Mouse (Mus musculus) layer of hippocampus, adult 8-10 months (tissue): ENCODE results near the gene Gm11492. TPM values are rescaled to one million over a fixed set of nuclear protein-coding genes. Genes with fewer than 3 reads are reported as not detected.

ENCODE experiments used
- DNase-seq, 2 experiments: peaks; one replicate each; pipeline ENCODE4 v3.0.0; 2022; ENCODE audit warnings: low spot score in 2 of 2
- total RNA-seq, 4 experiments: library from RNA; stranded (reverse); gene quantifications; 2 replicates each; pipeline ENCODE4 v1.2.4; 2022

Gene Gm11492
- total RNA-seq, 4 experiments from 2014 or later = not detected

GRCm38 (mm10) chr11:87599395-87600089 lies 33.1 kb downstream of the Gm11492 start:
- DNase-seq = no peak

- no peak for DNase-seq
Observed at GRCm38 (mm10) chr11:87600322-87600853, 33.9 kb downstream of the Gm11492 start.

- DNase-seq = no peak
Observed at GRCm38 (mm10) chr11:87602234-87602633, 35.8 kb downstream of the Gm11492 start.

- DNase-seq = no peak
Observed at GRCm38 (mm10) chr11:87603571-87603970, 37.1 kb downstream of the Gm11492 start.

GRCm38 (mm10) chr11:87609264-87609663 lies 42.8 kb downstream of the Gm11492 start:
- no peak for DNase-seq

GRCm38 (mm10) chr11:87611547-87611946 lies 45.1 kb downstream of the Gm11492 start:
- no peak for DNase-seq

- no peak for DNase-seq
Observed at GRCm38 (mm10) chr11:87613972-87614371, 47.5 kb downstream of the Gm11492 start.

- DNase-seq = no peak
Observed at GRCm38 (mm10) chr11:87615551-87615950, 49.1 kb downstream of the Gm11492 start.

GRCm38 (mm10) chr11:87615952-87616351 lies 49.5 kb downstream of the Gm11492 start:
- no peak for DNase-seq

- DNase-seq = no peak
Observed at GRCm38 (mm10) chr11:87616790-87617474, 50.5 kb downstream of the Gm11492 start, which contains the start of gene Hsf5. Hsf5 (plus strand) TSS chr11:87617164.

GRCm38 (mm10) chr11:87617606-87618005 lies 51.2 kb downstream of the Gm11492 start:
- no peak for DNase-seq

Other genes starting within 250 kb of the Gm11492 start
- gene Ppm1e, start 207.6 kb upstream of the Gm11492 start, total RNA-seq = 100 to 1,000 TPM; 211 to 248 (median 227) TPM
- gene Rad51c, start 161.7 kb upstream of the Gm11492 start, total RNA-seq = 1 to 10 TPM; 3.0 to 6.7 (median 3.6) TPM
- 1 to 10 TPM in 1 of 4 experiments, under 1 TPM in 3; 0.08 to 1.2 (median 0.53) TPM for gene Tex14, start 161.6 kb upstream of the Gm11492 start, total RNA-seq
- gene Sept4, start 2.2 kb downstream of the Gm11492 start, total RNA-seq = 100 to 1,000 TPM; 174 to 201 (median 193) TPM
- 100 to 1,000 TPM in 1 of 4 experiments, 10 to 100 TPM in 3; 75.1 to 105 (median 86.8) TPM for gene Mtmr4, start 25.5 kb downstream of the Gm11492 start, total RNA-seq
- gene Hsf5, start 50.5 kb downstream of the Gm11492 start, total RNA-seq = under 1 TPM; 0.45 to 0.77 (median 0.57) TPM
- 1 to 10 TPM; 2.5 to 5.7 (median 3.6) TPM for gene Rnf43, start 96.1 kb downstream of the Gm11492 start, total RNA-seq
- gene Supt4a, start 170.9 kb downstream of the Gm11492 start, total RNA-seq = 10 to 100 TPM; 61.3 to 76.3 (median 69.6) TPM
- gene Tspoap1, start 193.9 kb downstream of the Gm11492 start, total RNA-seq = 100 to 1,000 TPM; 145 to 183 (median 166) TPM
- gene Mpo, start 226.9 kb downstream of the Gm11492 start, total RNA-seq = under 1 TPM in 1 of 4 experiments, not detected in 3; 0.79 TPM